Mouse (Mus musculus): ENCODE data around the gene Tmem80. TPM values are rescaled to one million over a fixed set of nuclear protein-coding genes. Genes with fewer than 3 reads are reported as not detected.

The Tmem80 gene
- total and polyA plus RNA-seq, 3 experiments: 7.4 to 9.9 (median 8.3) TPM

- dilution Hi-C loops (cut with MboI; ENCODE audit: extremely low pct_ligation_motif_present, extremely low pct_unique_long_range_greater_than_20kb, low sequenced_read_pairs): no loop called here
- no peak overlapping the region for H3K4me3 ChIP-seq (replicated peaks in 1 of 3; ENCODE audit: low read depth in 2 of 3, low read length in 2 of 3, poor library complexity in 1 of 3)
- in situ Hi-C loops (cut with MboI; ENCODE audit: low pct_ligation_motif_present, low pct_unique_long_range_greater_than_20kb, low sequenced_read_pairs): no loop called here
Measured at GRCm38 (mm10) chr7:141381068-141381835, 53.7 kb downstream of the Tmem80 start.

More at GRCm38 (mm10) chr7:141381068-141381835, 53.7 kb downstream of the Tmem80 start:
- no peak for DNase-seq (ENCODE audit: extremely low read depth)
- no peak overlapping the region for H3K9ac ChIP-seq (ENCODE audit: insufficient read depth, low read depth)
- no peaks in the 10 kb centered on the region for H3K9me3 ChIP-seq (replicated peaks; ENCODE audit: low read length)
- no peak overlapping the region for H3K27ac ChIP-seq (ENCODE audit: insufficient read depth, low read depth)
- TF ChIP-seq MXI1 (IDR thresholded peaks at IDR 0.05; ENCODE audit: low read depth, low read length) (no peak), NRF1 (IDR thresholded peaks at IDR 0.05; ENCODE audit: low read depth, low read length) (no peak), ZKSCAN1 (IDR thresholded peaks at IDR 0.05; ENCODE audit: borderline replicate concordance, low read depth, low read length) (no peak), SIN3A (IDR thresholded peaks at IDR 0.05; ENCODE audit: low read length) (no peak), BHLHE40 (IDR thresholded peaks at IDR 0.05; ENCODE audit: low read depth, low read length) (no peak), JUN (IDR thresholded peaks at IDR 0.05; ENCODE audit: insufficient read depth, low read depth, low read length) (no peak), NELFE (IDR thresholded peaks at IDR 0.05; ENCODE audit: low read depth, low read length) (no peak), ZMIZ1 (IDR thresholded peaks at IDR 0.05; ENCODE audit: low read depth, low read length) (no peak), IRF4 (IDR thresholded peaks at IDR 0.05; ENCODE audit: low read depth, low read length) (no peak), TCF12 (IDR thresholded peaks at IDR 0.05; ENCODE audit: low read depth, low read length) (no peak), ZC3H11A (IDR thresholded peaks at IDR 0.05; ENCODE audit: low read depth, low read length) (no peak), HCFC1 (IDR thresholded peaks at IDR 0.05; ENCODE audit: low read depth, low read length) (no peak), RCOR1 (conservative IDR thresholded peaks at IDR 0.05; ENCODE audit: low read depth, low read length) (no peak), GABPA (IDR thresholded peaks at IDR 0.05; ENCODE audit: insufficient replicate concordance, low read depth, low read length) (no peak), E2F4 (IDR thresholded peaks at IDR 0.05; ENCODE audit: insufficient replicate concordance, low read depth, low read length) (no peak), KAT2A (IDR thresholded peaks at IDR 0.05; ENCODE audit: insufficient replicate concordance, low read length) (no peak), USF1 (IDR thresholded peaks at IDR 0.05; ENCODE audit: low read depth, low read length) (no peak), POLR2A (IDR thresholded peaks at IDR 0.05; ENCODE audit: low read depth, low read length) (no peak), UBTF (IDR thresholded peaks at IDR 0.05; ENCODE audit: low read depth, low read length) (no peak)
- H3K4me2 ChIP-seq (ENCODE audit: insufficient read depth, low read depth, poor library complexity, severe bottlenecking): no peak overlapping the region
- H3K36me3 ChIP-seq (replicated peaks in 1 of 2; ENCODE audit: control insufficient read depth in 1 of 2, insufficient read depth in 1 of 2, low read length in 1 of 2): no peaks in the 10 kb centered on the region
- H3K79me2 ChIP-seq (replicated peaks; ENCODE audit: control insufficient read depth, extremely low read depth, insufficient read depth, poor library complexity, severe bottlenecking): no peaks in the 10 kb centered on the region
- H3K4me1 ChIP-seq (ENCODE audit: control insufficient read depth in 1 of 2, insufficient read depth in 2 of 2): peaks cover 0 to 28% of the 10 kb centered on the region in 2 experiments; a peak in 2 of 4 replicates
- H3K27me3 ChIP-seq (replicated peaks): peaks cover 3% of the 10 kb centered on the region

Other genes starting within 250 kb of the Tmem80 start
Only the 20 nearest of the 29 such genes appear.
- gene Hras, start 133.7 kb upstream of the Tmem80 start, total RNA-seq (2012; rRNA removed): 82.0 and 106 TPM in 2 replicates
- 43.6 and 48.9 TPM in 2 replicates for gene Hras, start 133.7 kb upstream of the Tmem80 start, total RNA-seq (2014; rRNA removed)
- gene Hras, start 133.7 kb upstream of the Tmem80 start, polyA plus RNA-seq (2012; ENCODE audit: insufficient read length, low read depth): 71.3 and 86.3 TPM in 2 replicates
- gene Lrrc56, start 133.6 kb upstream of the Tmem80 start, total RNA-seq (2012; rRNA removed): 0.92 and 0.93 TPM in 2 replicates
- 0.46 and 0.89 TPM in 2 replicates for gene Lrrc56, start 133.6 kb upstream of the Tmem80 start, total RNA-seq (2014; rRNA removed)
- gene Lrrc56, start 133.6 kb upstream of the Tmem80 start, polyA plus RNA-seq (2012; ENCODE audit: insufficient read length, low read depth): 1.0 and 1.4 TPM in 2 replicates
- gene Lmntd2, start 113.7 kb upstream of the Tmem80 start, total RNA-seq (2012; rRNA removed): 0.50 and 1.1 TPM in 2 replicates
- 0.55 and 0.97 TPM in 2 replicates for gene Lmntd2, start 113.7 kb upstream of the Tmem80 start, total RNA-seq (2014; rRNA removed)
- 0.85 and 0.89 TPM in 2 replicates for gene Lmntd2, start 113.7 kb upstream of the Tmem80 start, polyA plus RNA-seq (2012; ENCODE audit: insufficient read length, low read depth)
- gene Rassf7, start 111.9 kb upstream of the Tmem80 start, total RNA-seq (2012; rRNA removed): 9.4 and 11.6 TPM in 2 replicates
- gene Rassf7, start 111.9 kb upstream of the Tmem80 start, total RNA-seq (2014; rRNA removed): 6.7 and 8.1 TPM in 2 replicates
- 4.1 and 4.6 TPM in 2 replicates for gene Rassf7, start 111.9 kb upstream of the Tmem80 start, polyA plus RNA-seq (2012; ENCODE audit: insufficient read length, low read depth)
- 51.7 and 52.5 TPM in 2 replicates for gene Phrf1, start 99.0 kb upstream of the Tmem80 start, total RNA-seq (2012; rRNA removed)
- gene Phrf1, start 99.0 kb upstream of the Tmem80 start, total RNA-seq (2014; rRNA removed): 21.8 and 22.4 TPM in 2 replicates
- 59.2 and 67.0 TPM in 2 replicates for gene Phrf1, start 99.0 kb upstream of the Tmem80 start, polyA plus RNA-seq (2012; ENCODE audit: insufficient read length, low read depth)
- 11.2 and 26.2 TPM in 2 replicates for gene Irf7, start 61.3 kb upstream of the Tmem80 start, total RNA-seq (2012; rRNA removed)
- gene Irf7, start 61.3 kb upstream of the Tmem80 start, total RNA-seq (2014; rRNA removed): 10.1 and 10.5 TPM in 2 replicates
- 6.5 and 7.7 TPM in 2 replicates for gene Irf7, start 61.3 kb upstream of the Tmem80 start, polyA plus RNA-seq (2012; ENCODE audit: insufficient read length, low read depth)
- gene Cdhr5, start 51.0 kb upstream of the Tmem80 start, total RNA-seq (2012; rRNA removed): 1.0 and 1.9 TPM in 2 replicates
- gene Cdhr5, start 51.0 kb upstream of the Tmem80 start, total RNA-seq (2014; rRNA removed): 0.31 and 0.35 TPM in 2 replicates
- gene Cdhr5, start 51.0 kb upstream of the Tmem80 start, polyA plus RNA-seq (2012; ENCODE audit: insufficient read length, low read depth): 3.3 and 3.9 TPM in 2 replicates
- gene Sct, start 48.6 kb upstream of the Tmem80 start, total RNA-seq (2012; rRNA removed): not detected in 2 replicates
- gene Sct, start 48.6 kb upstream of the Tmem80 start, total RNA-seq (2014; rRNA removed): not detected in 2 replicates
- gene Sct, start 48.6 kb upstream of the Tmem80 start, polyA plus RNA-seq (2012; ENCODE audit: insufficient read length, low read depth): 0.49 TPM in 1 of 2 replicates, not detected in the other
- gene Drd4, start 35.7 kb upstream of the Tmem80 start, total RNA-seq (2012; rRNA removed): not detected in 2 replicates
- not detected in 2 replicates for gene Drd4, start 35.7 kb upstream of the Tmem80 start, total RNA-seq (2014; rRNA removed)
- not detected in 2 replicates for gene Drd4, start 35.7 kb upstream of the Tmem80 start, polyA plus RNA-seq (2012; ENCODE audit: insufficient read length, low read depth)
- gene Deaf1, start within 50 bp of the Tmem80 start, total RNA-seq (2012; rRNA removed): 10.0 and 10.7 TPM in 2 replicates
- gene Deaf1, start within 50 bp of the Tmem80 start, total RNA-seq (2014; rRNA removed): 3.5 and 5.7 TPM in 2 replicates
- gene Deaf1, start within 50 bp of the Tmem80 start, polyA plus RNA-seq (2012; ENCODE audit: insufficient read length, low read depth): 31.6 and 37.7 TPM in 2 replicates
- 0.50 and 1.1 TPM in 2 replicates for gene Eps8l2, start 11.1 kb downstream of the Tmem80 start, total RNA-seq (2012; rRNA removed)
- gene Eps8l2, start 11.1 kb downstream of the Tmem80 start, total RNA-seq (2014; rRNA removed): not detected in 2 replicates
- gene Eps8l2, start 11.1 kb downstream of the Tmem80 start, polyA plus RNA-seq (2012; ENCODE audit: insufficient read length, low read depth): 0.51 and 0.91 TPM in 2 replicates
- 188 and 205 TPM in 2 replicates for gene Taldo1, start 64.5 kb downstream of the Tmem80 start, total RNA-seq (2012; rRNA removed)
- 228 and 237 TPM in 2 replicates for gene Taldo1, start 64.5 kb downstream of the Tmem80 start, total RNA-seq (2014; rRNA removed)
- gene Taldo1, start 64.5 kb downstream of the Tmem80 start, polyA plus RNA-seq (2012; ENCODE audit: insufficient read length, low read depth): 124 and 129 TPM in 2 replicates
- gene Gatd1, start 86.4 kb downstream of the Tmem80 start, total RNA-seq (2012; rRNA removed): 23.9 and 29.6 TPM in 2 replicates
- 26.4 and 31.4 TPM in 2 replicates for gene Gatd1, start 86.4 kb downstream of the Tmem80 start, total RNA-seq (2014; rRNA removed)
- gene Gatd1, start 86.4 kb downstream of the Tmem80 start, polyA plus RNA-seq (2012; ENCODE audit: insufficient read length, low read depth): 17.6 and 21.2 TPM in 2 replicates
- not detected in 2 replicates for gene Cend1, start 101.8 kb downstream of the Tmem80 start, total RNA-seq (2012; rRNA removed)
- gene Cend1, start 101.8 kb downstream of the Tmem80 start, total RNA-seq (2014; rRNA removed): not detected in 2 replicates
- gene Cend1, start 101.8 kb downstream of the Tmem80 start, polyA plus RNA-seq (2012; ENCODE audit: insufficient read length, low read depth): not detected in 2 replicates
- 16.1 and 20.8 TPM in 2 replicates for gene Slc25a22, start 110.2 kb downstream of the Tmem80 start, total RNA-seq (2012; rRNA removed)
- 6.1 and 6.5 TPM in 2 replicates for gene Slc25a22, start 110.2 kb downstream of the Tmem80 start, total RNA-seq (2014; rRNA removed)
- 31.5 and 32.1 TPM in 2 replicates for gene Slc25a22, start 110.2 kb downstream of the Tmem80 start, polyA plus RNA-seq (2012; ENCODE audit: insufficient read length, low read depth)
- 7.8 and 9.6 TPM in 2 replicates for gene Pidd1, start 116.3 kb downstream of the Tmem80 start, total RNA-seq (2012; rRNA removed)
- gene Pidd1, start 116.3 kb downstream of the Tmem80 start, total RNA-seq (2014; rRNA removed): 5.1 and 5.8 TPM in 2 replicates
- 21.4 and 24.9 TPM in 2 replicates for gene Pidd1, start 116.3 kb downstream of the Tmem80 start, polyA plus RNA-seq (2012; ENCODE audit: insufficient read length, low read depth)
- 3,147 and 3,416 TPM in 2 replicates for gene Rplp2, start 119.6 kb downstream of the Tmem80 start, total RNA-seq (2012; rRNA removed)
- gene Rplp2, start 119.6 kb downstream of the Tmem80 start, total RNA-seq (2014; rRNA removed): 791 and 892 TPM in 2 replicates
- gene Rplp2, start 119.6 kb downstream of the Tmem80 start, polyA plus RNA-seq (2012; ENCODE audit: insufficient read length, low read depth): 2,025 and 2,969 TPM in 2 replicates
- 8.9 and 11.7 TPM in 2 replicates for gene Pnpla2, start 127.5 kb downstream of the Tmem80 start, total RNA-seq (2012; rRNA removed)
- 1.5 and 2.8 TPM in 2 replicates for gene Pnpla2, start 127.5 kb downstream of the Tmem80 start, total RNA-seq (2014; rRNA removed)
- 25.3 and 29.6 TPM in 2 replicates for gene Pnpla2, start 127.5 kb downstream of the Tmem80 start, polyA plus RNA-seq (2012; ENCODE audit: insufficient read length, low read depth)
- gene Cracr2b, start 133.4 kb downstream of the Tmem80 start, total RNA-seq (2012; rRNA removed): not detected in 2 replicates
- gene Cracr2b, start 133.4 kb downstream of the Tmem80 start, total RNA-seq (2014; rRNA removed): not detected in 2 replicates
- gene Cracr2b, start 133.4 kb downstream of the Tmem80 start, polyA plus RNA-seq (2012; ENCODE audit: insufficient read length, low read depth): not detected in 2 replicates
- gene Cd151, start 139.7 kb downstream of the Tmem80 start, total RNA-seq (2012; rRNA removed): 14.9 and 15.0 TPM in 2 replicates
- gene Cd151, start 139.7 kb downstream of the Tmem80 start, total RNA-seq (2014; rRNA removed): 10.1 and 10.6 TPM in 2 replicates
- 13.5 and 21.1 TPM in 2 replicates for gene Cd151, start 139.7 kb downstream of the Tmem80 start, polyA plus RNA-seq (2012; ENCODE audit: insufficient read length, low read depth)

Data from CH12.LX (cell line).